Mouse (Mus musculus) heart, postnatal 10 days (tissue): ENCODE measurements around the gene Ccdc160. TPM values are rescaled to one million over a fixed set of nuclear protein-coding genes. Genes with fewer than 3 reads are reported as not detected.

ENCODE experiments used
- DNase-seq, 2 experiments: peaks; one replicate each; pipeline ENCODE4 v3.0.0; 2021
- intact Hi-C: fragments of 180-260 bp; cut with DNase I; formaldehyde crosslinking; loops from one replicate; pipeline ENCODE4 v1.15.1; 2025
- microRNA-seq, 2 experiments: library from miRNA; unstranded; fragments of <30 nt; microRNA quantifications; one replicate each; pipeline ENCODE4 v1.2.0; 2022
- total RNA-seq, 2 experiments: library from RNA; stranded (reverse); gene quantifications; 2 replicates each; pipeline ENCODE4 v1.2.3; 2021

Ccdc160 gene
- total RNA-seq, 2 experiments from 2014 or later: 0.45 to 0.72 TPM

DNA sequence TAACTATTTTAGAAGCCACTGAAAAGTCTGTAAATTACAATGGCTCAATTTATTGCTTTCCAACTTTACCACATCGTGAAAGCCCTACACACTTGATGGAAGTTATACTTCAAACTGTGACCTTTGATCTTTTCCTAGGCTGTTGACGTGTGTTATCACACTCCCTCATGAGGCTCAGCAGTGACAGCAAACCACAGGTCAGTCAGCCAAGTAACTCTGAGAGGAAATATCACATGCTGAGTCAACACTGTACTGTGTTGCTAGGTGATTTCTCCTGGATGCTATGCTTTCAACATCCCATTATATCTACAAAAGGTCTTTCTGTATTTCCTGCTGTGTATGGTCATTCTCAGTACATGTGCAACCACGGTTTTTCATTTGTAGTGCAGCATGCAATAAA lies 28.3 kb downstream of the Ccdc160 start:
- DNase-seq: no peak
- intact Hi-C loops: no loop called here

Small RNAs within 50 kb of the gene (microRNA-seq; reads per million reads assigned to microRNA genes)
- gene Mir106a (22.6 to 40.8 reads per million in 2 experiments), gene Mir18b (0.35 to 1.7 reads per million in 2 experiments), gene Mir19b-2 (0 to 1.9 reads per million in 2 experiments), gene Mir20b (13.6 to 29.4 reads per million in 2 experiments), gene Mir363 (5.9 to 13.0 reads per million in 2 experiments), gene Mir92-2 (41.9 to 66.4 reads per million in 2 experiments)

Other genes starting within 250 kb of the Ccdc160 start
- 10 to 100 TPM; 52.2 to 60.8 TPM for gene Gpc3, start 177.2 kb upstream of the Ccdc160 start, total RNA-seq
- 1 to 10 TPM; 7.6 to 8.1 TPM for gene Phf6, start 121.1 kb downstream of the Ccdc160 start, total RNA-seq
- gene Hprt, start 196.9 kb downstream of the Ccdc160 start, total RNA-seq: 10 to 100 TPM; 85.3 to 95.9 TPM